Mouse (Mus musculus) layer of hippocampus, postnatal 14 days (tissue): ENCODE measurements at regions not wholly inside any gene's neighbourhood (a gene's known extent, or its start where the extent isn't known, plus 50 kb on each side); places are given as distances from the start of the nearest gene placed in this dataset.
A peak's percentile ranks its signal among the peaks of the same experiment; 100 is the strongest.
"Not testable (repeated sequence)": the region's sequence is repeated elsewhere in the genome, so short reads cannot be mapped to it uniquely, and the experiment has no call there.

Experiments used
- DNase-seq, 2 experiments: peaks; one replicate each; pipeline ENCODE4 v3.0.0; 2021 to 2022; ENCODE audit warnings: low spot score in 2 of 2, mixed read lengths in 1 of 2

DNA sequence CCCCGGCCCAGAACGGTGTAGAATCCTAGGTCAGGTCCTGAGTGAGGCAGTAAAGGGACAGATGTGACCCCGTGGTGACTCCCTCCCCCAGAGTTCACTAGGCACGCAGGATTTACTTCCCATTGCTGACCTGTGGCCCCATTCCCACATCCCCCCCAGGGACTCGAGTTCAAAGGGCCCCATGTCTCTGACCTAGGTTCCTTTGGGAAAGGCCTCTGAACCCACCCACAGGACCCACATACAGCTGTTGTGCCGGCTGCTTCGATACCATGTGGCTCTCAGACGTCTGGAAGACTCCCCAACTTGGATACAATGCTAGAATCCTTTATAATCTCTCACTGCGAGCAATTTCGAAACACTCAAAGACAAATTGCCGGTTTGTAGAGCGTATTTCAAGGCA lies 151.0 kb upstream of the Sfswap start:
- DNase-seq, result no peak

DNA sequence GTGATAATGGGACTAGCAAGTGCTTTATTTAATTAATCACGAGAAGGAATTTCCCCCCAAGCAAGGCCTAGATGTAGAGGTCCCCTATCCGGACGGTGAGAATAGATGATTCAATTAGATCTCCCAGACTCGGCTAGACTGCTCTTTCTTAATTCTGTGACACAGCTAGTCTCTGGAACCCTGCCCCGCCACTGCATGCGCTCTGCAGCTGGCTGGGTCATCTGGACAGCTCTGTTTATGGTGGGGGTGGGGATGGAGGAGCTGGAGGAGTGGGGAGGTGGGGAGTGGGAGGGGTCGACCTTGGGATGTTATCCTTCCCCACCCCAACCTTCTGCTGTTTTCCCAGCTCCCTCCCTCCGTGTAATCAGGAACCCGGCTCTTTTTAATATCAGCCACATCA lies 147.5 kb upstream of the Sfswap start:
- no peak for DNase-seq

DNA sequence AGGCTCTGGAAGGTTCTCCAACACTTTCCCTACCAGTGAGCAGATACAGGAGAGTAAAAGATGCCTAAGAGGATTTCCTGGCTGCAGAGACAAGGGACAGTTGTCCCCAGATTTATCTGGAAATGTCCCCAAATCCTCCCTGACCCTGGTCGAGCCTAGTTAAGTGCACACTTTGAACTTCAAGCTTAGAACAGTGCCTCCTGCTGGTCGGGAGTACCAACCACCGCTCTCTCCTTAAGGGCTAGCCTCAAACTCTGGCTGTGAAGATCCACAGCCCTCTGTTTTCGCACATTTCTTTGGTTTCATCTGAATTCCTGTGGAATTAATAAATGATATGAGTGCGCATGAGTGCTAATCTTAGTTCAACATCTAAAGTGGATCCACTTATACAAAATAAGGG lies 146.1 kb upstream of the Sfswap start:
- no peak for DNase-seq

DNA sequence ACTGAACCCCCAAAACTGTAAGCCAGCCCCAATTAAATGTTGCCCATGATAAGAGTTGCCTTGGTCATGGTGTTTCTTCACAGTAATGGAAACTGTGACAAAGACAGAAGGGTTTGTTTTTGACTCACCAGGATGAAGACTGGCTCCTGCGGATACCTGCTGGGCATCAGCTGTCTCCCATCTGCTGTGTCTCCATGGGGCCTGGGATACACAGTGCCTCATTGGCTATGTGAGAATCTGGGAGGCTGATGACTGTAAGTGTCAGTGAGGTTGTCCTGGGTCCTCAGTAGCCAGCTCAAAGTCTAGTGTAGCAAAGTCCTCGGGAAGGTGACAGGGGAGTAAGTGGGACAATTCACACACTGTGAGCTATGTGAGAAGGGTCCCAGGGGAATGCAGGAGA lies 139.5 kb upstream of the Sfswap start:
- DNase-seq, result no peak

DNA sequence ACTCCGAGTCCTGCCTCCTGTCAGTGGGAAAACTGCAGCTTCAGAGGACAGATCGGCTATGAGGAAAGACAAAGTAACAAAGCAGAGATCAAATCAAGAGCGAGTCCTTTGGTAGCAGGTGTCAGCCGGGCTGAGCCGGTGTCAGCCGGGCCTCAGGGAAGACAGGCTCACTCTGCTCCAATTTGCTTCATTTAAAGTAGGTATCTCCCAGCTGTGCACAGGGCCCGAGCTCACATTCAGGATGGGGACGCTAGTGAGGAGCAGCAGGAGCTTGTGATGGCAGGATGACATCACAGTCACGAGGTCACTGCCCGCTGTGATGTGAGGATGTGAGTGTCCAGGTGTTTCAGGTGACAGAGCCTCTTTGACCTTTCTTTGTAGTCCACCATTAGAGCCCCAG lies 137.8 kb upstream of the Sfswap start:
- peak in 1 of 2 experiments; percentile 8 for DNase-seq

DNA sequence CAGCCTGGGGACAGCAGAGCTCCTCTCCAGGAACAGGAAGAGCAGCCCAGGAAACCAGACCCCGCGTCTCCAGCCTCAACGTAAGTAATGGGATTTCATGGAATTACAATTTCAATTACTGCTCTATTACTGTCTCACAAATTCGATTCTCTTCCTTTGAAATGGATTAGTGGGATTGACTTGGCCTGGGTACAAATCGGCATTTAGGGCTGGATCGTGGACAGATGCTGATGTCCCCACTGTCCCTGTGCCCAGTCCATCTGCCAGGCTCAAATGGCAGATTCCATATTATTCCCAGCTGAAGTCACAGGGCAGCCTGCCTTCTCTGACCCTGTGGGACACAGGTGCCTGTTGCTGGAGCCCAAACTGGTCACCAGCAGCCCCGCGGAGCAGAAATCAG lies 136.0 kb upstream of the Sfswap start:
- DNase-seq, result no peak

DNA sequence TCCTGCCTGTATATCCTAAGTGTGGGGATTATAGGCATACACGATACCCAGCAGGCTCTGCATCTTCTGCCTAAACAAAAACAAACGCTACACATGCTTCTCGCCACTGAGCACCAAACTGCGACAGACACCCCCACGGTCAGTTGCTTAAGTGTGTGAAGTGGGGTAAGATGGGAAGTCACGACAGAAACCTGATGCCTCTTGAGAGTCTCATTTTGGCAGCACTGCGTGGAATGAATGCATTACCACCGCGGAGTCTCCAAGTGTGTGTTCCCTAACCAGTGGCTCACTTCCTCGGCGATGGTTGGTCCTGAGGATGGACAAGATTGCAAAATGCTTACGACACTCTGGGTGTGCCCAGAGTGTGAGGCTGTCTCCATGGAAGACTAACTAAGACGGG lies 133.8 kb upstream of the Sfswap start:
- DNase-seq, result no peak

DNA sequence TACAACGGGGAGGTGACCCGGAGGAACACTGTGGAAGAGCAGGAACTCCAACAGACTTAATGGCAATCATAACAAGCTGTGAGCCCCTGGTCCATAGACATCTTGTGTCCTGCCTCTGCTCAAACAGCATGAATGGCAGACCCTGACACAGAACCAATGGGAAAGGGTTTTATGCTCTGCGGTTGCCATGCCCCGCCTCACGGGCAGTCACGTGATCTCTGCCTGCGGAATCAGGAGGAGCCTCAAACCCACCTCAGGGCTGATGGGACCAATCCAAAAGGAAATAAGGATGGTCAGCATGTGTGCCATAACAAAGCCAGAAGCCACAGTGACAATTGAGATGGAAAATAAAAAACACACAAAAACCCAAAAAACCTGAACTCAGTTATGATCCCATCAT lies 120.2 kb upstream of the Sfswap start:
- no peak for DNase-seq

DNA sequence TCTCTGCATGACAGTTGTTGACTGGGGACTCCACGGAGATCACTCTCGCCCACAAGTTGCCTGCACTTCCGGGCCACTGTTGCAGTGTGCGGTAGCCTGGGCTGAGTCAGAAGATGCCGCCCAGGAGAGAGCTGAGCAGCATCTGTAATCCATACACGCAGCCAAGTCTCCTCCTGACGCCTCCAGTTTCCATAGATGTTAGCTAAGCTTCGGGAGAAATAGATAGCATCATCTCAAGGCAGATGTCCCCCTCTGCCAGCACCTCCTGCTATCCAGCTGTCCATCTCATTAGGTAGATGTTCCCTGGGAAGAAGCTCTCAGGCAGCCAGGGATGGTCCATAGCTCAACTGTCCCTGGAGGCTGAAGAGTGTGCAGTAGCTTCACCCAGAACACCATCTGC lies 116.0 kb upstream of the Sfswap start:
- DNase-seq, result no peak

DNA sequence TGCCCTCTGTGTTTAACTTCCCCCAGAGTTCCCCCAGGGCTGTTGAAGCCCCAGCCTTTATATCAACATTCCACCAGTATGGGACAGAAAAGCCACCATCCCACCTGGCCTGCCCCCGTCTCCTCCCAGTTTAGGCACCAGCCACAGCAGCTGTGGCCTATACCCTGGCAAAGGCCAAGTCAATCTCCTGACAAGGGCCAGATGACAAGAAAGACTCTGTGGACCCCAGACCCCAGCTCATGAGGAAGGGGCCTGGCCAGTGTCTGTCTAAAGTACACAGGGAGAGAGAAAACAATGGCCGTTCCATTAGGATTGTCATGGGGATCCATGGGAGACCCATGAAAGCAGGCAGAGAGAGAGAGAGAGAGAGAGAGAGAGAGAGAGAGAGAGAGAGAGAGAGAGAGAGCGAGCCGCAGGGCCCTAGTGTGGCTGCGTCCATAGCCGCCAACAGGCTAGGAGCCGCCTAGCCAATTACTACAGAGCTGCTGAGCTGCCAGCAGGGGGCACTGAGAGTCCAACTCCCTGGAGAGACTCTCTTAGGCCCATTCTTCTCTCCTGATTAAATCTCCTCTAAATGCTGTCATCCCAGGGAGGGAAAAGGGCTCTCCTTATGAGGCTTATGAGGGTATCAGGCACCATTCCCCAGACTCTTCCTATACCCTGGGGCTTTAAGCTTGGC lies 114.9 kb upstream of the Sfswap start:
- DNase-seq, result not testable (repeated sequence)

DNA sequence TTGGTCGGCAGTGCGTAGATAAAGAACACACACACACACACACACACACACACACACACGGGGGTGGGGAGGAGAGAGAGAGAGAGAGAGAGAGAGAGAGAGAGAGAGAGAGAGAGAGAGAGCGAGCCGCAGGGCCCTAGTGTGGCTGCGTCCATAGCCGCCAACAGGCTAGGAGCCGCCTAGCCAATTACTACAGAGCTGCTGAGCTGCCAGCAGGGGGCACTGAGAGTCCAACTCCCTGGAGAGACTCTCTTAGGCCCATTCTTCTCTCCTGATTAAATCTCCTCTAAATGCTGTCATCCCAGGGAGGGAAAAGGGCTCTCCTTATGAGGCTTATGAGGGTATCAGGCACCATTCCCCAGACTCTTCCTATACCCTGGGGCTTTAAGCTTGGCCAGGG lies 114.3 kb upstream of the Sfswap start:
- not testable (repeated sequence) for DNase-seq

DNA sequence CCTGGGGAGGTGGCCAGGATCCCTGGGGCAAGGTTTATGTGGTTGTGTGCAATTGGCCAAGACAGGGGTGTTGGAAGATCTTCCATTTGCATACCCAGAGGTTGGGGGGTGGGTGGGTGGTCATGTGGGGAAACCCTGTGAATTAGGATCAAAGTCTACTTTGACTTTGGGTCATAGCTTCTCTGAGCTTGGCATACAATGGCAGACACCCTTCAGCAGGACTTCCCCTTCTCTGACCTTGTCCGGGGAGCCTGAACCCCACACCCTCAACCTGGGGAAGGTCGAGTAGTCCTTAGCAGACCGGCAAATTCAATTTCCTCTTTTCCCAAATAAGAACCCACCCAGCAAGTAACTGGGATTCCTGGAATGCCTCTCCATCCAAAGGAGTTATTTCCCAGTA lies 113.7 kb upstream of the Sfswap start:
- DNase-seq, result no peak

DNA sequence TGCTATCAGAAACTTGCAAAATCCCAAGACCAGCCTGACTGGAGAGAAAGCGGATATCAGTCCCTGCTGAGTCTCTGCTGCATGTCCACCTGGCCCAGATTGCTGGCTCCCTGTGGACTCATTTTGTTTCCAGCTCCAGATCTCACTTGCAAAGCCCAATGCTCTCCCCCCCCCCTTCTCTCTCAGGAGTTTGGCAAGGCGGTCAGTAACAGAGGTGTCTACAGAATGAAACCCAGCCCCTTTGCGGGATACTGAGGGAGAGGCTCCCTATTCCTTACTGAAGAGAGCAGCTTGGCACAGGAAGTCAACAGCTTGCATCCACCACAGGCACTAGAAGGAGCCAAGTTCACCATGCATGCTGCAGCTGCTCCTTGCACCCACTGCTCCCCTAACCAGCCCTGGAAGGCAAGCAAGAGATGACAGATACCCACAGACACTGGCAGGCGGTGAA lies 110.1 kb upstream of the Sfswap start:
- DNase-seq, result peak; percentile 46 to 57

DNA sequence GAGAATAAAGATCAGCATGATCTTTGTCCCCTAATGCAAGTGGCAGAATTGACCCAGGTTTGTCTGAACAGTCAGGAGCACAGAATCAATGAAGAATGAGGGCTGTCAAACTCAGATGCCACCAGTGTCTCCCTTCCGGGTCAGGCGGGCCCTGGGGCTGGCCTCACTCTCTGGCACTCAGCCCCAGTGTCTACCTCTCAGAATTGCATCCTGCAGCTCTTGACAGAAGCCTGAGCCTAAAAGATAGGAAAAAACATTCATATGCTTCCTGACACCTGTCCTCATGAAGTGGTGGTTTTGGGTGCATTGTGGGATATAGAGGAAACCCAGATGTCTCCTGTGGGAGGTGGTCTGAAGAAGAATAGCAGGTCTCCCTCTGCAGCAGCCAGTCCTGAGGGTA lies 107.9 kb upstream of the Sfswap start:
- no peak for DNase-seq

DNA sequence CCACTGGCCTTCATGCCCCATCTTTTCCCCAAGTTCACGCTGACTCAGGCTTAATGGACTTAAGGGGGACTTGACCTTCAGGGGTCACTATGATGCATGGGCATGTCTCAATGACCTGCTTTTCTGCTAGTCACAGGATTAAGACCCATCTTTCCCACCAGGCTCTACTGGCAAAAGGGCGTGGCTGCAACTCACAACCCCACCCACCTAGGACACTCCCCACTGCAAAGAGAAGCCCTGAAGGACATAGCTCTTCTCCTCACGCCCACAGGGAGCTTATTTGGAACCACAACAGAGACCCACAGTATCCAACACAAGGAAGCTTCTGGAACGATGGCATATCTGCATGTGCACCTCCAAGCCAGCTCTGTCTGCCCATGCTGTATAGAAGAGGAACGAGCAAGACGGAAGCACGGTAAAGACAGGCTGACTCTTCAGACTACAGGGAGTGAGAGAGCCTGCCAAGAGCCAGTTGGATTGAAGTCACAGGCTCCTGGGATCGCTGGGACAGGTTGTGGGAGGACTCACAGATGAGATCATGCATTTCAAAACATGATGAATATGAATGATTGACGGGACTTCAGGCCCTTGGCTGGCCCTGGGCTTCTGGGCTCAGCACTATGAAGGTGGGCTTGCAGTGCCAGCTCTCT lies 107.3 kb upstream of the Sfswap start:
- no peak for DNase-seq

DNA sequence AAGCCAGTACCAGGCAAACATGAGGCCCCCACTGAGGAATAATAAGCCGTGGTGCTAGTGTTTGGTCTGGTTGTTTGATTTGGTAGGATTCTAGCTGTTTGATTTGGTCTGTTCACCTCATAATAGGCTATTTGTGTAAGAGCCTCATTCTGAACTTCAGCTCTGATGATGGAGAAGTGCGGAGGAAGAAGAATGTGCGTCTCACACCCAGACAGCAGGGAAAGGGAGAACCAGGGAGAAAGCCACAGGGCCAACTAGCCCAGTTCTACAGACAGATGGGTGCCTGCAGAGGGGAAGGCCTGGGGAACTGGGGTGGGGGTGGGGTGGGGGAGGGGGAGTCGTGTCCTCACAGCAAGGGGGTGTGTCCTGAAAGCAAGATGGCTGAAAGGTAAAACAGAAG lies 106.6 kb upstream of the Sfswap start:
- DNase-seq, result no peak

DNA sequence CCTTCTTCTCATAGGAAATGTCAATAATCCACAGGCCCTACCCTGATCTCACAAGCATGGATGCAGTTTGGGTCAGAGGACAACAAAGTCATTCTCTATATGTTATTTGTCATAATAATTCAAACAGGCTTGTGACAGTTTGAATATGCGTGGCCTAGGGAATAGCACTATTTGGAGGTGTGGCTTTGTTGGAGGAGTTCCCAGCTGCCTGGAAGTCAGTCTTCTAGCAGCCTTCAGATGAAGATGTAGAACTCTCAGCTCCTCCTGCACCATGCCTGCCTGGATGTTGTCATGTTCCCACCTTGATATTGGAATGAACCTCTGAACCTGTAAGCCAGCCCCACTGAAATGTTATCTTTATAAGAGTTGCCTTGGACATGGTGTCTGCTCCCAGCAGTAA lies 103.7 kb upstream of the Sfswap start:
- DNase-seq, result no peak

DNA sequence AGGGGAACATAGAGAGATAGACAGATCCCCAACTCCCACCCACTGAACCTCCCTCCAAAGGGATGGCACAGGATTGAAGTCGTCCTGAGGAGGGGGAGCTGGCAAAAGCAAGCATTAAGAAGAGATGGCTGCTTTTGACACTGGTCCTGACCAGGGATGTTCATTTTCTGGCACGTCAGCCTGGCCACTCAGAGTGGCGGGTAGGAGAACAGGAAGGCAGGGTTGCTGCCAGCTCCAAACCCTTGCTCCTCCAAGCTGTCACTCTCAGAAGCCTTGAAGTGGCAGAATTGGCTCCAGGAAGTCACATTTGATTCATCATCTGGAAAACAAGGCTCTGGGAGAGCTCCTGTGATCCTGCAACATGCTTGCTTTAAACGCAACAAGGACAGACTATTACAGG lies 94.8 kb upstream of the Sfswap start:
- no peak for DNase-seq

DNA sequence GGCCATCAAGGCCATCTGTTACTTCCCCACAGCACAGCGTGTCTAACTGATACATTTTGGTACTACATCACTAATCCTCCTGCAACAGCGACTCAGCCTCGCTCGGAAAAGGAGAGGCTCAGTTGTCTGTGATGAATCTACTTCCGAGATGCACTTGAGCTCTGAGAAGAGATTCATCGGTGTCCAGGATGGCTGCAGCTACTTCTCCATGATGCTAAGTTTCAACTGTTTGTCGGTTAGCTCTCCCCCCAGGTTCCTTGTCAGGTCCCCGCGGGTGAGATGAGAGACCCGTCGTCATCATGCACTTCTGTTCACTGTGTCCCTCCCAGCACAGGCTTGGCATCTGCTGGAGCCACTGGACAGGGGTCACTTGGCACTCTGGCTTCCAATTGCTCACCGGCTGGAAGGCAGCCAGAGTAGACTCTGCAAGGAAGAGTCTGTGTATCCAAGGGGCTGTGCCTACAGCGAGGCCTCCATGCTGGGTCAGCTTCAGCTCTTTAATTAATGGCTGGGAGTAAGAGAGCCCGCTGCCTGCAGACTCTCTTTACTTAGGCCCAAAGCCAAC lies 91.5 kb upstream of the Sfswap start:
- no peak for DNase-seq

DNA sequence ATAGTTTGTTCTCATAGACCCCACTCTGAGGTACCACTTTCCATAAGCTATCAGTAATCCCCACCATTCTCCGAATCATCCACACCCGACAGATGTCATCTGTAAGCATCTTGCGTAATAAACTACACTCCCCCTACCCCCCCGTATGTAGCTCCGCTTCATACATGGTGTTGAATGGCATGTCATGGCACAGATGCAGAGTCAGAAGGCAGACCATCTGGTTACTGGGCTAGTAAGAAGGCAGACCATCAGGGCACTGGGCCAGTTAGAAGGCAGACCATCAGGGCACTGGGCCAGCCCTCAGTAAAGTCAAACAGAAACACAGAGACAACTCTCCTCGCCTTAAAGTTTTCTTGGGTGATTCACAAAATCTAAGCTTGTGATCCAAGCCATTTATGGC lies 88.9 kb upstream of the Sfswap start:
- no peak for DNase-seq

DNA sequence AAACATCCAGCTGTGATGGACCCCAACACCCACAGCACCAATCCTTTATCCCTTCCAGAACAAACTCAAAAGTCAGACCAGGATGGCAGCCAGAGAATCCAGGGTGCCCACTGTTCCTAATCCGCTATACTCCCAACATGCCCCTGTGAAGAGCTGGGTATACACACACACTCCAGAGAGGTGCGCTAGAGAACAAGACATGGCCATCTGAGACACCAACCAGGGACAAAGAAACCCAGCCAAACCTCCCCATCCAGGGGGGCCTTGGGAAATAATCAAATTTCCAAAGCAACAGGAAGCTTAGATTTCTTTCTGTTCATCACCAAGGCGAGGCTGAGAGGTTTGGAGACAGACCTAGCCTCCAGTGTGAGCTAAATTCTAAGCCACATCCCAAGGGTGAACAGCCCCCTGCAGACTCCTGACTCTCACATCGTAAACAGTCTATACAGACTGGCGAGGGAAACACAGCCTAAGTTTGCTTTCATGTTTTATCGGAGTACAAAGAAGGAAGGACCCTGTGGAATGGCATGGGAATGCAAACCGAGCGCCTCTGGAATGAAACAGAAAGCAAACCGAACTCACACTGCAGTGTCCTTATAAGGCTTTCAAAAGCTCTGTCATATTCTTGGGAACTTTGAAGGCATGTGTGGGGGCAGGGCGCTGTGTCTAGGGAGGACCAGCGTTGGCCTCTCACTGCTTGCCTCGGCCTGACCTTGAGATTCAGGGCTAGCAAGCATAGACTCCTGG lies 85.9 kb upstream of the Sfswap start:
- no peak for DNase-seq

DNA sequence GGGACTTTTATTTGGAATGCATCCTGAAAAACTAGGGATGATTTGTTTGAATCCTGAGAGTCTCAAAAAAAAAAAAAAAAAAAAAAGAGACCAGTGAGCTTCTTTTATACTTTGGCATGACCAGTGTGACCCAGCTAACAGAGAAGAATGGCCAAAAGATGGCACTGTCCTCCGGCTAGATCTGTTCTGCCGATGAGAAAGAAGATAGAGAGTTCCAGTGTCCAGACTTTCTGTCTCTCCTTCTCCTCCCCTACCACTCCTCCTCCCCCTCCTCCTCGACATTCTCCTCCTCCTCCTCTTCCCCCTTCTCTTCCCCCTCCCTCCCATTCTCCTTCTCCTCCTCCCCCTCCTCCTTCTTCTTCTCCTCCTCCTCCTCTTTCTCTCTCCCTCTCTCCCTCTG lies 84.6 kb upstream of the Sfswap start:
- no peak for DNase-seq
